Mouse (Mus musculus): ENCODE results near the gene Mipol1.

The Mipol1 gene

DNA sequence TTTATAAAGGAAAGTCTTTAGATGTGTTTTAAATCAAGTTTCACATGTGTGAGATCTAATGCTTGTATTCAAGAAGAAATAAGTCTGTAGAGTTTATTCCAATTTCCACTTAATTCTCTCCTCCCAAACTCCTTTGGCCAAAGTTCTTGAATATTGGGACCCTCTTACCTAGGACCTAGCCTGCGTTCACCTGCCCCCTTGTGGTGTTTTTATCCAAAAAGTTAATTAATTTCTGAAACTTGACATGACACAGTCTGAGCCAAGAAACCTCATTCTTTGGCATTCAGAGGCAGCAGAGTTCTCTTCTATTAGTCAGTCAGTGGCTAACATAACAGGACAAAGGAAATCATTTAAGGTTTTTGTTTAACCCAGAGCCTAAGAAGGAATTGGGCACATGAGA is 284.3 kb downstream of the Mipol1 start:
- no peak for DNase-seq (ENCODE audit: low read depth, low spot score)

DNA sequence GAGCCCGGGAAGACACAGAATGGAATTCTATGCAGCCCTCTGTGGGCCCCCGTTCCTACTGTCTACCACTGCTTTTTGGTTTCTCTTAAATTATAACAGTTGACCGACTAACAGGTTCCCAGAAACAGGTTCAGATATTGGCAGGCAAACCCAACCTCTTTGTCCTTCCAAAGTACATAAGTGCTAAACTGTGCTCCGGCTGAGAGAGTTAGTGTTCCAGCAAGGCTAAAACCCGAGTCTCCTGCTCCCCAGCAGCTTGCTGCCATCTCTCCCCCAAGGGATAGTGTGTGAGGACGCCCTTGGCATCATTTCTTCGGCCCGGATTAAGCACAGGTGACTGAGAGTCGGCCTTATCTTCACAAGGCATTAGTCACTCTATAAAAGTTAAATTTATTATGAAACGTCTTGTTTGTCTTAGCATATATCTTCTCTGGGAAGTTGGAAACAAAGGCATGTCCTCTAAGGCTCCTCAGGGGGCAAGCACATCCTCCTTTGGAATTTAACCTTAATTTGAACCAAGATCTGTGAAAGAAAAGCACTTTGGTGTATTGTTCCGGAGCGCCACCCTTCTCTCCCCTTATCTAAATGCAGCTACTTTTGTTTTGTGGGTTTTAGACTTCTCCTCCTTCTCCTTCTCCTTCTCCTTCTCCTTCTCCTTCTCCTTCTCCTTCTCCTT is 285.6 kb downstream of the Mipol1 start:
- DNase-seq (ENCODE audit: low read depth, low spot score), result no peak

DNA sequence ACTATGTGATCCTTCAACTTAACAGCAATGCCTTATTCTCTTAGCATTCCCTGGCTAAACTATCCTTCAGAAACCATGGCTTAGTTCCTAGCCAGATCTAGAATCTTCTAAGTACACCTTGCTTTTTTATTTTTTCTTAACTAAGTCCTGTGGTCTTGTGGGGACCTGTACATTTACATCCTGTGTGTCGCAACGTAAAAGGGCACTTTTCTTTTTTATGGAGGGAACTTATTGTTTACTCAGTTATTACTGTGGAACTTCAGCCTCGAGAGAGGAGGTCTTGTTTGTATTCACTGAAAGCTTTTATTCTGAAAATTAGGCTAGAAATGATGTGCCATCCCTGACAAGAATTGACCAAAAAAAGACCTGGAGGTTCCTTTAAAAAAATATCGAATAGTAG is 298.1 kb downstream of the Mipol1 start:
- DNase-seq (ENCODE audit: low read depth, low spot score), result no peak

DNA sequence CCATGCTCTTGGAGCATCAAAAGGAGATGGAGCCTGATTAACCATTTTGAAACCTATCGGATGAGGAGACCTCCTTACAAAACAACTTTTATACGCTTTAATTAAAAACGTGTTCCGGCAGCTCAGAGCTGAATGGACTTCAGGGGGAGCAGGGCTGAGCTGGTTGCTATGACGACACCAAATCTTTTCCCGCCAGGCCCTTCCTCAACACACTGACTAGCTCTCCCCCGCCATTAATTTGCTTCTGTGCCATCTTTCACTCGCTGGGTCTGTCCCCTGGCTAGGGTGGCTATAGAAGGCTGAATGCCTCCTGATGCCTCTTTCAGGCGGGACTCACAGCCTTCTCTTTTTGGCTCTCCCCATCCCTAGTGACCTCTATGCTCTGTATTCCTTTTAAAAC is 300.2 kb downstream of the Mipol1 start:
- no peak for DNase-seq (ENCODE audit: low read depth, low spot score)

DNA sequence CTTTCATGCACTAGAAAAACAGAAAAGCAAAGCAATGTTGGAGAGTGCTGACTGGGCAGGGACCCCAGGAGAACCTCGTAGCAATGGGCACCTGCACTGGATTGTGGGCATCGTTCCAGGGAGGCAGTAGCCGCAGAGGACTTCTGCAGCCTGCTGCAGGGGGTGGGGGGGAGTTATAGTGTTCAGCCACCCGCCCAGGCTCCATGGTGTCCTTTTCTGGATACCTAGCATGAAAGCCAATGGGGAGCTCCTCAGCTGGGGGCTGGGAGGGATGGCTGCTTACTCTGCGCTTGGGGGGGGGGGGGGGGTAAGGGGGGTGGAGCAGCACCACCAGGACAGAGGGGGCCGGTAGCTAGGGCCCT is 304.3 kb downstream of the Mipol1 start:
- DNase-seq (ENCODE audit: low read depth, low spot score), result no peak

DNA sequence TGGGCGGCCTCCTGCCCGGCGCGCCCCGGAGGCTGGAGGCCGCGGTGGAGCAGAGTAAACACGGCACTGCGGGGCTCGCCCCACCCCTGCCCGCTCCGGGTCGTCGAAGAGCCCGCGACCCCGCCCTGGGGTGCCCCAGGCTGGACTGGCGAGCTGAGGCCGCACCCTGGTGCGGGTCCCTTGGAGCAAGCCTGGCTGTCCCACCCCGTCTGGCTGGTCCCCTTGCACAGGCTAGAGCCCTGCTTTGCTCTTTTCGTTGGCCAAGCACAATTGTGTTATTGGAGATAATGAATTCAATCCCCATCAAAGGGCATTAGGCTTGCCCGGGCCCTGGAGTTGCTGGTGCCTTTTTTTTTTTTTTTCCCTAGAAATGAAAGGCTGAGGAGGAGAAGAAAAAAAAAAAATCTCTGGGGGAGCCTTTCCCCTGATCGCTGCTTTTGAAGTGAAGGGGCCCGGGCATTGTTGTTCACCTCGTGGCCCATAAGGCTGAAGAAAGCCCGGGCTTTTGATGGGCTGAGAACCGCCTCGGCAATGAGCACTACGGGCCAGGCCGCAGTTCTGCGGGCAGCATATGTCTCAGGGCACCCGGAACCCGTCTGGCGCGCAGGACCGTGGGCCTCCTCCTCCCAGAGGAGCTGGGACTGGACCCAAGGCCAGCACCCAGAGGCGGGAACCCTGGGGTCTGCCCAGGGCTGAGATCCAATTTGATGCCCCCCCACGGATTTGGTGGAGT is 304.8 kb downstream of the Mipol1 start:
- DNase-seq (ENCODE audit: low read depth, low spot score), result no peak

DNA sequence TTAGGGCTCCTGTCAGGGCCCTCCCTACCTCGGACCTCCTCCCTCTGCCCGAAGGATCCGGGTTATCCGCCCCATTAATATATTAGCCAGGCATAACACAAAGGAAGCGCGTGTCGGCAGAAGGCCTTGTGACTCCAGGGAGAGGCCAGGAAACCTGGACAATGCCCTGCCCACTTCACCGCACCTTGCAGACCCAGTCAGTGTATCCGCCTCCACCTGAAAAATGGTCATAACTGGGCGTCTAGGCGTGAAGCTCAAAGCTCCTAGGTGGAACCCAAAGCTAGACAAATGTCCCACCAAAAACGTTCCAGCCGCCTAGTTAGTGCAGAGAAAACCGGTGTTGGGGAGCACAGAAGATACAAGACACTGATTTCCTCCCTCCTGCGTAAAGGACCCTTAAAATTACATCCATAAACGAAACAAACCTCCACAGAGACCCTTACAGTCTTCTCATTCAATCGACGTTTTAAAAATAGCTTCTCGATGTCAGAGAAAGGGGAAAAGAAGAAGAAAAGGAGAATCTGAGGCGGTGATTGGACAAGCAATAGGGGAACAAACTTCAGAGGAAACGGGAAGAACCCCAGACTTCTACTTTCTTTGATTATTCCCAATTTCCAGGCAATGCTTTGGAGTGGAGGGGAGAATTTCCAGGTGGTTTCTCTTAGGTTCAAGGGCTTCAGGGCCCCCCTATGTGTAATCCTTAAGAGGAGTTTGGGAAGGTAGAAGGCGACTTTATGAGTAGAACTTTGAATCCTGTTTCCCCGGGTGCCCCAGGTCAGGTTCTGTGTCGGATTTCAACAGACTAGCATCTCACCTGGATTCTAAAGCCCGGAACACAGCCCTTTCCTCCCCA is 306.1 kb downstream of the Mipol1 start:
- no peak for DNase-seq (ENCODE audit: low read depth, low spot score)

DNA sequence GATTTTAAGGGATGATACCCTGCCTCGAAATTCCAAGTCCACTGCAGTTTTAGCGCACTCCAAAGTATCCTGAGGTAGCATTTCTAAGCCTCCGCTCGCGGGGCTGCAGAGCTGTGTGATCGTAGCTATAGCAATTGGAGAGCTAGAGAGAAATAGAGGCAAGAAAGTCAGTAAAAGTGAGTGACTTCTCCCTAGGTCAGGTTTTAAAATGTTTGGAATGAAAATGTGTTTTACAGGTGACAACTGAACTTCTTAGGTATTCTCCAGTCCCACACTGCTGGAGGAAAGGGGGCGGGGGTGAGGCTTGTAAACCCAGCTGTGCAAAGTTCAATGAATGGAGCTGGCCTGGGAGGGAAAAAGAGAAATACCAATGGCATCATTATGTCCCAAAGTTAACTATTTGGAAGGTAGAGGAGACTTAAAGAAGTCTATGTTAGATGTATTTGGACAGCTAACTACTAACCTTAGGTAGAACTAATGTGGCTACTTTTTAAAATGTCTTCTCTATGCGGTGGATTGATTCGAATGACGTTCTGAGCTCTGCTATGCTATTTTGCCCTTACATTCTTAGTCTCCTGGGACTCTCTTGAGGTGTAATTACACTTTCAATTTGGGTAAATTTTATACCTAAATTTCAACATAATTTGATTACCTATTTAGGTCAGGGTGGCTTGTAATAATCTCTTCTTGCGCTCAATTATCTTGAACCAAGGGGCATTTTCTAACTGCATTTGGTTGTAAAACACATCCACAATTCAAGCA is 306.9 kb downstream of the Mipol1 start:
- DNase-seq (ENCODE audit: low read depth, low spot score), result no peak

DNA sequence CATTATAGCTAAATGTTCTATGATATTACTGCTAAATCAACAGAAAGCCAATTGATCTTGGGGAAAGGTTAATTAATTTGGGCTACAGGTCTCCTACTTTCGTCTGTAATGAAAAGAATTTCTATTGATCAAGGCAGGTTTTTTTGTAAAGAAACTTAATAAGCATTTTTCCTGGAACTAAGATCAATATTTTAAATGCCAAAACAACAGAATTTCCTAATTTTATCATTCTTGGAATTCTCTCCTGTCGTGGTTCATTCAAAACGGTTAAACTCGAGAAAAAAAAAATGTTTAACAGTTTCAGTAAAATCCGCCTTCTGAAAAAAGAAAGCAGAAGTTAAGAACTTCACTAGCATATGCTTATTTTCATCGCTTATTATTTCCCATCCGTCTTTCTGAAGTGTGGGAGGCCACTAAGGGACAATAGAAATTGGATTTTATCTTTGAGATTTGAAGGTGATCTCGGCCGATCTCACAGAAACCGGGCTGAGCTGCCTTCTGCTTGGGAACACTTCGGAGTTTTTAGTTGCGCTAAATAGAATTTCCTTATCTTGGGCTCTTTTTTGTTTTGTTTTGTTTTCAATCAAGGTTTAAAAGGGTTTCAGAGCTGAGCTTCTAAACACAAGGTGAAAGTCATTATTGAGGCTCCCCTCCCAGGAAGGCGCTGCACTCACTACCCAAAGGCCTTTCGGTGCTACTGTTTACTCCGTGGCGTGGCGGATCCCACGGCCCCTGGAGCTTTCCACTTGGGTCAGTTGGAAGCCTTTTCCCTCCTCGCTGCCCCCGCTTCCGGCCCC is 307.8 kb downstream of the Mipol1 start:
- DNase-seq (ENCODE audit: low read depth, low spot score), result no peak

DNA sequence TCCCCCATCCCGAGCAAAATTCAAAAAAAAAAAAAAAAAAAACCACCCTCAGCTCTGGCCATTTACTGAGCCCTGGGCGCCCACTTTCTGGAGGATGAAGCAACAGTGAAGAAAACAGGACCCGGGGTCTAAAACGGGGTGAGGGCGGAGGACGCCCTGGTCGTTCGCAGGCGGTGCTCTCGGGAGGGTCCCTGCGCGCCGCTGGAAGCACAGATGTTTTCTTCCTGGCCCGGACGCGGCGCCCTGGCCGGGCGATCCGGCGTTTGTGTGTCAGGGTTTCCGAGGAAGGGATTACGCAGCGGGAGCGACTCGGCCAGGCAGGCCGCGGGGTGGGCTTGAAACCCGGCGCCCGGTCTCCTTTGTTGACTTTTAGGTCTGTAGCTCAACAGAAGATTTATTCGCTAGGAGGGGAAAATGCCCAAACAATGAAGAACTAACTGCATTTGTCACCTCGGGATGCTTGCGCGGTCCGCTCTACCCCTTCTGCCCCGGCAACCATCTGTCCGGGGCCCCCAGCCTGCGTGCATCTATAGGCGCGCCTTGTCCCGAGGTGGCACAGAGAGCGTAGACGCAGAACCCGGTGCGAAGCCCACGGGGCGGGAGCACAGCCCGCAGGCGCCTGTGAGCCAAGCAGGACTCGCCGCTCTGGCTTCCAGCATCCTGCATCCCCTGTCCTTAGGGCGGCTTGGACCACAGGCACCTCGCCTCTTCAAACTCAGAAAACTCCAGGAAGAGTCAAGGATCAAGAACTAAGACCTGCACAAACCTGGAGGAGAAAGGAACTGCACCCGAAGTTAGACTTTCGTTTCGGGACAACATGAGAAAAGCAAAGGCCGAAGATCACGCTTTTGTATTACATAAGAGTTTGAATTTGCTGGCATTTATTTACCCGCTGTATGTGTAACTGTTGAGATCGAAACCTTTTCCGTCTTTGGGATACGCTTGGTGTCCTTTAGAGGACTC is 308.6 kb downstream of the Mipol1 start:
- no peak for DNase-seq (ENCODE audit: low read depth, low spot score)

DNA sequence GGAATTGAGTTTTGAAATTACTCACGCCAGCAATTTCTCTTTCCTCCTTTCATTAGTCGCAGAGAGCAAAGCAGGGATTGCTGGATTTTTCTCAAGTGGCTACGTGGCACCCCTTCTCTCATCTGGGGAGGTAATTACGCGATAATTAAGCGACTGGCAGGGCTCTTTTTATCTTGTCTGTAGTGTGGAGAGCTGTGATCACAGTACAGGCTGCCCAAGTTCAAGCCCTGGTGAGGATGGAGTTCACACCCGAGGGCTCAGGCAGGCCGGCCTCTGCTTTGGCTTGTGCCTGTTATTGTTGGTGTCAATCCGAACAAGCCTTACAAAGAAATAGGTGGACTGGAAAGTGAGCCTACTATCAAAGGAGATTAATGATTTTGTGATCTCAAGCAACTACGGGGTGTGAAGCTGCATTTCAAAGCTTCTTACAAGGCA is 309.3 kb downstream of the Mipol1 start:
- no peak for DNase-seq (ENCODE audit: low read depth, low spot score)

DNA sequence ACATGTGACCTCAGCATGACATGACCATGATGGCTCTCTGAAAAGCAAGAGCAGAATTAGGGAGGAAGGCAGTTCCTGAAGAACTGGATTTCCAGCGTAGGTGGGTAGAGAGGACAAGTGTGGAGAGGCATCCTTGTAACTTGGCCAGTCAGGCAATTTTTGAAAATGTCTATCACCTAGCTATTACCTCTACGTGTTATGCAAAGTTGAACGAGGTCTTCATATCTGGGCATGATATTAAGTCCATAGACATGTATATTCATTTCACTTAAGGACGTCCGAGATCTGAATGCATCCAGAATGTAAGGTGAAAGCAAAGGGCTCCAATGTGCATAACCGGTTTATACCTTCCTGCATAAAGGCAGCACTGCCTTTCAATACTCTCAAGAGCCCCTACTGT is 310.9 kb downstream of the Mipol1 start:
- DNase-seq (ENCODE audit: low read depth, low spot score), result no peak

DNA sequence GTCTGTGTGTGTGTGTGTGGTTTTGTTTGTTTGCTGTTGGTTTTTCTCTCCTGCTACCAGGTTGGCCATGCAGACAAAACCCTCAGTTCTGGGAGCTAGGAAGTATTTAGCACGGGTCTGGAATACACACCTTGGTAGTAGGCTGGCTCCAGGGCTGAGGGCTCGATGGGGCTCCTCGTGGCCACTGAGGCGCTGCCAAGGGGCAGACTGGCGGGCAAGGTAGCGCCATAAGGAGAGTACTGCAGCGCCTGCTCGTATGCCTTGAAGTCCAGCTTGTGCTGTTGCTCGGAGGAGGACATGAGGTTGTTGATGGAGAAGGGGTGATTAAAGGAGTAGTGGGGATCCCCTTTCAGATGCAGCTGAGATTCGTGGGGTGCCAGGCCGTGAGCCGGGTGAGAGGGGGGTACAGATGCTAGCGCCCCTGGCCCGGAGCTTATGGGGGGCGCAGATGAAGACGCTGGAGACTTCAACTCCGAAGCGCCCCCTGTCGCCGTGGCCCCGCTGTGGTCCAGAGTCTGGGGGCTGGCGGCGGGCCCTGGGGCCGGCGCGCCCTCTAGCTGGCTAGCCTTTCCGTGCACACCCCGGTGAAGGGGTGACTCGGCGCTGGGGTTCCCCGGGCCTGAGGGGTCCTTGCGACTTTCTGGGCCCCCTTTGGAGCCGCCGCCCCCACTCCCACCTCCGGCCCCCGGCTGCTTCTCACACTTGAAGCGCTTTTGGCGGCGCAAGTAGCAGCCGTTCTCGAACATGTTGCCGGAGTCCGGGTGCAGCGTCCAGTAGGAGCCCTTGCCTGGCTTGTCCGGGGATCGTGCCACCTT is 311.9 kb downstream of the Mipol1 start:
- no peak for DNase-seq (ENCODE audit: low read depth, low spot score)

DNA sequence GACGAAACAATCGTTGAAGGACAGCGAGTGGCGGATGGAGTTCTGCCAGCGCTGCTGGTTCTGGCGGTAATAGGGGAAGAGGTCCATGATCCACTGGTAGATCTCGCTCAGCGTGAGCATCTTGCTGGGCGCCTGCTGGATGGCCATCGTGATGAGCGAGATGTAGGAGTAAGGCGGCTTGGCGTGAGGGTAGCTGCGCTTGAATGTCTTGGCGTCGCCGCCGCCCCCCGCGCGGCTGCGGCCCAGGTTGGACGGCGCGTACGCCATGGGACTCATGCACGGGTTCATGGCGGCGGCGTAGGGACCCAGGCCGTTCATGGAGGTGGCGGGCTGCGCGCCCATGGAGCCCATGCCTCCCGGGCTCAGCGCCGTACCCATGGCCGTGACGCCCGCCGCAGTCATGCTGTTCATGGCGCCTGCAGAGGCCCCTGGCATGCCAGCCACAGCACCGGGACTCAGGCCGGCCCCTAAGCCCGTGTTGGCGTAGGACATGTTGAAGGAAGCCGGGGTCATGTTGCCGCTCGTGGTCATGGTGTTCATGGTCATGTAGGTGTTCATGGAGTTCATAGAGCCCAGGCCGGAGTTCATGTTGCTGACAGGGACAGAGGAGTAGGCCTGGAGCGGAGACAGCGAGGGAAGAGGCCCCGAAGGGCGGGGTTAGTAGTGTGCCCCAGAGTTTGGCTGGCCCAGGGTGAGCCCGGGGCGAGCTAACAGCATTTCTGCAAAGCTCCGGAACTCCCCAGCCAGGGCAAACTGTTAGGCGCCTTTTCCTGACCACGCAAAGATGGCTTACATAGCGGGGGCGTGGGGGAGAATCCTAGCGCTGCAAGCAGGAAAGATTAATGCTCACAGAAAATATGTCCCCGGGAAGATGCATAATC is 312.8 kb downstream of the Mipol1 start:
- no peak for DNase-seq (ENCODE audit: low read depth, low spot score)

DNA sequence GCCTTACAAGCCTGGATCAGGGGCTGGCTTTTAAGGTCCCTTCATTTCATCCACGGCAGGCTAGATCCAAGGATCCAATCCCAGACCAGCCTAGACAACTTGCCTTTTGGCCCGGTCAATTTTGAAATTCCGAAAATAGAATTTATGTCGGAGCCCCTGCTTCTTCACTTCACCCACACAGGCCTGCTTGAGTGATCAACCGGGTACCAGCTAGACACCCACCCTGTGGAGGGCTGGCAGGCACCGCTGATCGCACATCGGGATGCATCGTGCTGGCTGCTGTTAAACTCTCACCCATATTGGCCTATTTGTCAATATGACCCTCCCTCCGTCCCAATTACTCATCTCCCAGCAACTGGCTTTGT is 313.4 kb downstream of the Mipol1 start:
- no peak for DNase-seq (ENCODE audit: low read depth, low spot score)

DNA sequence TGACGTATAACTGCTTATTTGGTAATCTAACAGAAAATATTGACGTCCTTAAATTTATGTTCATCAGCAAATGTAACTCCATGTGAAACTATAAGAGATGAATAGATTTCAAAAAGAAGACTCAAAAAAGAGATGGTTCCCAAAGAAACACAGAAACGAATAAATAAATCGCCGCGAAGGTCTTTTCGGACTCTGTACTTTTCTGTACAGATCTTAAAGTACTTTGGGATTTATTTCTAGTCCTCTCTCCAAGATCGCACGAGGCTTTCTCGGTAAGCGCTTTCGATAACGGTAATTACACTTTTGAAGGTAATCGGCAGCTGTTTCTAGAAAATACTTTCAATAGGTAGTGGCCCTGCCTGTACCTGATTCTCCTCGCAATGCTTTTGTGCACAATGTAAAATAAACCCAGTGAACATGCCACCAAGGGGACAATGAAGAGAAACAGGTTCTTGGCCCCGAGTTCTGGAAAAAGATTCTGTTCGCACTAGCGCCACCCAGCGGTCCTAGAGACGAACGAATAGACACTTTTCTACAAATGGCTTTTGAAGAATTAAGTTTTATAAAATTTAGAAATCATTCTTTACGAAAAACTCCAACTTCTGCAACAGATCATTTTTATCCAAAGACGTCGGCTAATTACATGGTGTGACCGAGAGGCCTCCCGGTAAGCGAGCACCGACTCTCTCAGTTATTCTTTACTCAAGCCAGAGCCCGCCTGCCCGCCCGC is 314.6 kb downstream of the Mipol1 start:
- DNase-seq (ENCODE audit: low read depth, low spot score), result no peak

Data from skeletal muscle tissue, adult 2 months (tissue).